Mouse (Mus musculus) cortical plate, adult 2 months (tissue): ENCODE data around the gene Pdzd8.

Experiments used
- CTCF ChIP-seq: fragments of 200-500 bp; IDR thresholded peaks from 2 replicates; pipeline ENCODE4 v1.5.1; 2011; ENCODE audit warnings: mild to moderate bottlenecking, control low read depth, low read length; ENCODE audit not compliant: insufficient read depth; ENCODE audit errors: extremely low read depth
- POLR2A ChIP-seq: fragments of 200-500 bp; IDR thresholded peaks from 2 replicates; pipeline ENCODE4 v1.6.1; 2011; ENCODE audit warnings: mild to moderate bottlenecking, low read length, control low read depth; ENCODE audit not compliant: insufficient read depth; ENCODE audit errors: extremely low read depth

DNA sequence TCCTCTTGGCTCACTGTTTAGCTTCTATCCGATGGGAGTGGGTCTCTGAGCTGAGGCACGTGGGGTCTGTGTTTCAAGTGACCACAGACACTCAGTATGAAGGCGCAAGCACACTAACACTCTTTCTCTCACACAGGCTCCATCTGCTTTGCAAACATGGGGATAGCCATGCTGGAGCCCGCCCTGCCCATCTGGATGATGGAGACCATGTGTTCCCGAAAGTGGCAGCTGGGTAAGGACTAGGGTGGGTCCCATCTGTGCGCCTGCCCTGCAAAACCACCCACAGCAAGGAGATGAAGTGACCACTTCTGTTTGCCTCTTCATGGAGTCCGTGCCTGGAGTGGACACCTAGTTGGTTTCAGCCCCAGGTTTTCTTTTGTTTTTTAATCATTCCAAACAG, 69.2 kb downstream of the Pdzd8 start:
- no peak for TF ChIP-seq POLR2A
- TF ChIP-seq CTCF: no peak
